Mouse (Mus musculus) limb, embryonic 11.5 days (tissue): ENCODE data around the gene Anxa2. TPM values are rescaled to one million over a fixed set of nuclear protein-coding genes. Genes with fewer than 3 reads are reported as not detected.

Source experiments
- ATAC-seq: fragments of 200-750 bp; cut with Nextera tagmentation; 2 replicates; pipeline ENCODE4 v1.8.0; 2017; ENCODE audit warnings: low read depth; ENCODE audit not compliant: insufficient number of reproducible peaks, low FRiP score, low TSS enrichment
- DNase-seq: peaks from one replicate; pipeline ENCODE4 v3.0.0-alpha.2; 2015; ENCODE audit warnings: low spot score
- H3K27ac ChIP-seq: fragments of 300-500 bp; sonication (generic); replicated peaks from 2 replicates; pipeline ENCODE4 v1.5.1; 2014; ENCODE audit warnings: low read depth, mild to moderate bottlenecking, low read length
- H3K27me3 ChIP-seq: fragments of 300-500 bp; sonication (generic); 2 replicates; pipeline ENCODE4 v1.6.1; 2014; ENCODE audit warnings: mild to moderate bottlenecking, low read length, mixed read lengths; ENCODE audit not compliant: control insufficient read depth, insufficient read depth
- H3K36me3 ChIP-seq: fragments of 300-500 bp; sonication (generic); 2 replicates; pipeline ENCODE4 v1.6.1; 2014; ENCODE audit warnings: mild to moderate bottlenecking, low read length, moderate library complexity, mixed read lengths; ENCODE audit not compliant: control insufficient read depth, insufficient read depth
- H3K4me1 ChIP-seq: fragments of 300-500 bp; sonication (generic); 2 replicates; pipeline ENCODE4 v1.6.1; 2014; ENCODE audit warnings: low read length, mixed read lengths; ENCODE audit not compliant: control insufficient read depth, insufficient read depth
- H3K4me2 ChIP-seq: fragments of 300-500 bp; sonication (generic); 2 replicates; pipeline ENCODE4 v1.6.1; 2014; ENCODE audit warnings: low read depth, mild to moderate bottlenecking, moderate library complexity; ENCODE audit not compliant: severe bottlenecking
- H3K4me3 ChIP-seq: fragments of 300-500 bp; sonication (generic); 2 replicates; pipeline ENCODE4 v1.5.1; 2014; ENCODE audit warnings: low read depth, low read length
- H3K9ac ChIP-seq: fragments of 300-500 bp; sonication (generic); 2 replicates; pipeline ENCODE4 v1.6.1; 2014; ENCODE audit warnings: mild to moderate bottlenecking, low read length
- H3K9me3 ChIP-seq: fragments of 300-500 bp; sonication (generic); 2 replicates; pipeline ENCODE4 v1.6.1; 2016; ENCODE audit warnings: low read length; ENCODE audit not compliant: control insufficient read depth
- WGBS: fragments of 180-500 bp; shearing (Covaris S2); extraction: QIAGEN DNeasy Blood & Tissue Kit; methylation state at CpG from one replicate; pipeline ENCODE4 v1.1.7; 2014; 5-methylcytosine and 5-hydroxymethylcytosine counted together
- polyA plus RNA-seq: library from polyadenylated mRNA; unstranded; fragments of >200 nt; fragmentation: Nextera tagmentation; extraction: Ambion mirVana; gene quantifications from 2 replicates; pipeline ENCODE4 v1.2.1, GENCODE M21; 2014

Gene Anxa2
- polyA plus RNA-seq, 1 experiment from 2014 or later: 153 TPM

DNA sequence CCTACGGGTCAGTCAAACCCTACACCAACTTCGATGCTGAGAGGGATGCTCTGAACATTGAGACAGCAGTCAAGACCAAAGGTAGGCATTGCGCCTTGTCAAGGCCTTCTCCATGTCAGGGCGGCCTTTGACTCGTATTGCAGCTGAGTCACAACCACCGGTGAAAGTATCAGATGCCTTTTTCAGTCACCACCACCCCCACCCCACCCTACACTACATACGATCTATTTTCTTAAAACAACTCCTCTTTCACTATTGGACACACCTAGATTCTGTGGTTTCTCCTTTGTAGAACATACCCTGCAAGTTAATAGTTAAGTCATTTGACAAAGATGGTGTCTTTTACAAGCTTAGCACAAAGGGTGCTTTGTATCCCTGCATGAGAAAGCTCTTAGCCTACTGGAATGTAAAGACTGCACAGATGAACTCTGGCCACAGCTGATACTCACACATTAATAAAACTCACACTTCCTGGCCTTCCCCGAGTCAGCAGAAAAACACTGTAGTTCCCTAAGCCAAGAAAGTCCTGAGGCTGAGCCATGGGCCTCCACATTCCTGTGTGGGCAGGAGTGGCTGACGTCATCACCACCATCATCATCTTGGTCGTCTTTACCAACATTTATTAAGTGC lies 14.0 kb downstream of the Anxa2 start:
- no peaks in the 10 kb centered on the region for H3K9me3 ChIP-seq
- ATAC-seq (peak; percentile 14; the same call in 1 of the 2 replicates), DNase-seq (no peak)
- no peaks in the 10 kb centered on the region for H3K27me3 ChIP-seq
- peaks cover 40% of the 10 kb centered on the region for H3K4me1 ChIP-seq
- no peak overlapping the region for H3K4me2 ChIP-seq
- H3K36me3 ChIP-seq: no peaks in the 10 kb centered on the region; the same call in 1 of the 2 replicates
- no peak overlapping the region for H3K9ac ChIP-seq
- no peak overlapping the region for H3K4me3 ChIP-seq
- H3K27ac ChIP-seq: no peak overlapping the region
- 76% methylated on average over 10 of the region's 10 CpGs for WGBS

DNA sequence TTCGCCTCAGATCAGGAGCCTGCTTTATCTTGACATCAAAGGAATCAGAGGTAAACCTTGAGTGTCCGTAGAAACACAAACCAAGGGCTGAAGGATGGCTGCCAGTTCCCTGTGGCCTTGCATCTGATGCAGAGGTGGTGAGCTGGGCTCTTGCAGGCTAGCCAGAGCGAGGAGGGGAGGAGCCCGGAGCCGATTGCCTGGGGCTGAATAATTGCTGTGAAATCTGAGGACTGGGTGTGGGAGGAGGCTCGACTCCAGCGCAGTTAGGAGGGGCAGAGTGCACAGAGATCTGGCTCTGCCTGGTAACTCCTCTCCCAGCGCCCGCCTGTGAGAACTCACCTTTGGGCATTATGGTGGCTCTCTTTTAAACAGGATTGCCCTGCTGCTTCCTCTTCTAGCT lies 15.6 kb downstream of the Anxa2 start:
- Histone ChIP-seq H3K27me3 (no peaks in the 10 kb centered on the region), H3K27ac (0 out of 2 replicates have a peak overlapping the region, but pooled peaks have one; percentile 30), H3K9ac (no peak overlapping the region), H3K4me3 (no peak overlapping the region), H3K4me2 (peak overlapping the region; percentile 24; the same call in 1 of the 2 replicates), H3K4me1 (peaks cover 40% of the 10 kb centered on the region), H3K36me3 (no peaks in the 10 kb centered on the region; the same call in 1 of the 2 replicates), H3K9me3 (no peaks in the 10 kb centered on the region)
- peak; percentile 63 for ATAC-seq
- DNase-seq: peak; percentile 89
- WGBS: 2% methylated on average over 9 of the region's 9 CpGs

DNA sequence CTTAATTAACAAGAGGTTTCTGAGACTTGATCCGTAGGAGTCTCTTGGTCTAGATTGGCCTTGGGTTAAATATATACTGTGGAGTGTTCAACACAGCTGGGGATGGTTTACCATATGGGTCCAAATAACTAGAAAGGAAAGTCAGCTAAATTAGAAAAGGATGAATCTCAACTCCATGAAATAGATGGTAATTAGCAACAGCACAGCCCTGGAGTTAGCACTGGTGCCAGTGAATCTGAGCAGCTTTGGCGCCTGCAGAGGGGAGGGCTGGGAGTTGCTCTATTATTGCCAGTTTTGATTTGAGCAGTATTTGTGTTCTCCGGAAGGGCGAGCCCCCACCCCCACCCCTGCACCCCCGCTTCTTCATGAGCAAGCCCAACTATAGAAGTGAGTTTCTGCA lies 16.9 kb downstream of the Anxa2 start:
- H3K4me2 ChIP-seq: peak overlapping the region; percentile 7; the same call in 1 of the 2 replicates
- no peaks in the 10 kb centered on the region; the same call in 1 of the 2 replicates for H3K36me3 ChIP-seq
- no peak for DNase-seq

DNA sequence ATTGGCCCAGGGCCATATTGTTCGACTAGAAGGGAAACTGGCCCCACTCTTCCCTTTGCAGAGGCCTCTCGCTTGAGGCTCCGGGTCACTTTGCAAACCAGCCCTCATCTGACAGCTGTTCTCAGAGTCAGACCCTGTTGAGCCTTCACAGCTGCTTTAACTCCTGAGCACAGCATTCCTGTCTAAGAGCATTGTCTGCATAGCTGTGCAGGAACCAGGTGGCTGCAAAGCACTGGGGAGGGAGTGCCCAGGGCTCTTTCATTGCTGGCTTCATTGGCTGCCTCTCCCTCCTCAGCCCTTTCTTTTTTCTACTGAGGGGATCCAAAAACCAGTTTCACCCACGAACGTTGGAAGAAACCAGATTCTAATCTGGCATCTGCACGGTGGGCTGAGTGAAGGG lies 17.5 kb downstream of the Anxa2 start:
- 9% methylated on average over 6 of the region's 6 CpGs for WGBS
- Histone ChIP-seq H3K9ac (no peak overlapping the region), H3K9me3 (no peaks in the 10 kb centered on the region), H3K4me3 (no peak overlapping the region), H3K36me3 (no peaks in the 10 kb centered on the region; the same call in 1 of the 2 replicates), H3K27me3 (no peaks in the 10 kb centered on the region), H3K27ac (peak overlapping the region; percentile 76), H3K4me1 (peaks cover 39% of the 10 kb centered on the region), H3K4me2 (peak overlapping the region; percentile 7; the same call in 1 of the 2 replicates)
- DNase-seq (peak; percentile 73), ATAC-seq (peak; percentile 79; the same call in 1 of the 2 replicates)

More for the DNA sequence above, 16.9 kb downstream of the Anxa2 start:
- no peak for ATAC-seq
- WGBS: 27% methylated on average over 5 of the region's 5 CpGs
- H3K9ac ChIP-seq: no peak overlapping the region
- no peak overlapping the region for H3K4me3 ChIP-seq
- H3K4me1 ChIP-seq: peaks cover 40% of the 10 kb centered on the region
- H3K27ac ChIP-seq: peak overlapping the region; percentile 76
- H3K9me3 ChIP-seq: no peaks in the 10 kb centered on the region
- no peaks in the 10 kb centered on the region for H3K27me3 ChIP-seq

DNA sequence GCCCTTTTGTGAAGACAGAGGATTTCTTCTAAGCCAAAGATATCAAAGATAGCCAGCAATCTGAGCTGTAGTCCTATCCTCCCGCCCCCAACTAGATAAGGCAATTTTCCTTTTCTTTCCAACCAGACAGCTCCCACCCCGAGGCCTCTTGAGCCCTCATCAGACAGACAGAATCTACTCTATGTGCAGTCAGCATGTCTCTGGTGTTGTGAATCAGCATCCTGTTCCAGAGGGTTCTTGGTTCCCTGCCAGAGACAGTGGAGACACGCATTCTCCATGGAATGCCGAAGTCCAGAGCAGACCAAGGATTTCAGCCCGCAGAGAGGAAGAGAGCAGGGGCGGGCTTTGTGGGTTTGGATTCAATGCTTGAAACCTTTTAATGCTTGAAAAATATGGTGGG lies 19.3 kb downstream of the Anxa2 start:
- Histone ChIP-seq H3K9me3 (no peaks in the 10 kb centered on the region), H3K27ac (no peak overlapping the region), H3K36me3 (no peaks in the 10 kb centered on the region; the same call in 1 of the 2 replicates), H3K4me2 (no peak overlapping the region), H3K4me3 (no peak overlapping the region), H3K4me1 (peaks cover 32% of the 10 kb centered on the region), H3K27me3 (no peaks in the 10 kb centered on the region), H3K9ac (no peak overlapping the region)
- ATAC-seq (no peak), DNase-seq (no peak)
- WGBS: 93% methylated on average over 6 of the region's 6 CpGs

DNA sequence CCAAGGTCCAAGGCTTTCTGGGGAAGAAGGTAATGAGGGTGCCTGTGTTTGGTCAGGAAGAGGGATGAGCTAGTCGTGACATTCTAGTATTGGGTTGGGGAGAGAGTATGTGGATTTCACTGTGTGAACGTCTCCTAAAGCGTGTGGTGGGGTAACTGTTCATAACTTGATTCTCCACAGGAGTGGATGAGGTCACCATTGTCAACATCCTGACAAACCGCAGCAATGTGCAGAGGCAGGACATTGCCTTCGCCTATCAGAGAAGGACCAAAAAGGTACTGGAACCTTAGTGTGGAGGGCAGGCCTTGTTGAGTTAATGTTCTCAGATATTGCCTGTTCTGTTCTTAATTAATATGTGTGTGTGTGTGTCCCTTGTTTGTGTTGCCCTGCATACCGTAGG lies 22.5 kb downstream of the Anxa2 start:
- no peaks in the 10 kb centered on the region for H3K27me3 ChIP-seq
- no peak overlapping the region for H3K4me3 ChIP-seq
- 84% methylated on average over 6 of the region's 6 CpGs for WGBS
- H3K9me3 ChIP-seq: no peaks in the 10 kb centered on the region
- no peaks in the 10 kb centered on the region; the same call in 1 of the 2 replicates for H3K36me3 ChIP-seq
- ATAC-seq (no peak), DNase-seq (no peak)
- peaks cover 7% of the 10 kb centered on the region for H3K4me1 ChIP-seq
- no peak overlapping the region for H3K9ac ChIP-seq
- H3K27ac ChIP-seq: no peak overlapping the region
- no peak overlapping the region for H3K4me2 ChIP-seq

DNA sequence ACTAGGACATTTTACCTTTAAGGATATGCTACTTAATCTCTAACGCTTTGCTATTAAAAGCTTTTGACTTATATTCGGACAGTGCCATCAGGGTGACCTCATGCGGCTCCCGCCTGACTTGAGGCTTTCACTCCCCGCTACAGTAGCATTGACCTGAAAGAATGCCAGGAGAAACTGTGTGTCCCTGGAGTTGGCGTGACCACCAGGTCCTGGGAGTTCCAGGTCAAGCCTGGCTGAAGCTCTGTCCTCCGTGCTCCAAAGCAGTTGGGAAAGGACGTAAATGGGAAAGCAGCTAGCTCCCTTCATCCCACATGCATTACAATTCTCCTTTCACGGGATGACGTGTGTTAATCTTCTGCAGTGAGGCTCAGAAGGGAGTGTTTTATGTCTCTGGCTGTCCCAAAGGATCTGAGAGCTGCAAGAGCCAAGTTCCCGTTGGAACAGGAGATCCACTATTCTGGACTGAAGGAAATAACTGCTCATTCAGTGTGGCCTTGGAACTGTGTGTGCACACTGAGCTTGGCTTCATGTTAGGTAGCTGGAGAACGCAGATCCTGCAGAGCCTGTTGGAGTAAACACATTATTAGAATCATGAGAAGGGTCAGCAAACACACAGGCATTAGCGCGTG lies 23.9 kb downstream of the Anxa2 start:
- DNase-seq (no peak), ATAC-seq (no peak)
- H3K4me2 ChIP-seq: no peak overlapping the region
- H3K9me3 ChIP-seq: no peaks in the 10 kb centered on the region
- WGBS: 74% methylated on average over 14 of the region's 14 CpGs
- H3K4me3 ChIP-seq: no peak overlapping the region
- no peaks in the 10 kb centered on the region; the same call in 1 of the 2 replicates for H3K36me3 ChIP-seq
- no peak overlapping the region for H3K9ac ChIP-seq
- H3K27ac ChIP-seq: no peak overlapping the region
- H3K27me3 ChIP-seq: no peaks in the 10 kb centered on the region
- H3K4me1 ChIP-seq: peaks cover 3% of the 10 kb centered on the region; the same call in 1 of the 2 replicates

DNA sequence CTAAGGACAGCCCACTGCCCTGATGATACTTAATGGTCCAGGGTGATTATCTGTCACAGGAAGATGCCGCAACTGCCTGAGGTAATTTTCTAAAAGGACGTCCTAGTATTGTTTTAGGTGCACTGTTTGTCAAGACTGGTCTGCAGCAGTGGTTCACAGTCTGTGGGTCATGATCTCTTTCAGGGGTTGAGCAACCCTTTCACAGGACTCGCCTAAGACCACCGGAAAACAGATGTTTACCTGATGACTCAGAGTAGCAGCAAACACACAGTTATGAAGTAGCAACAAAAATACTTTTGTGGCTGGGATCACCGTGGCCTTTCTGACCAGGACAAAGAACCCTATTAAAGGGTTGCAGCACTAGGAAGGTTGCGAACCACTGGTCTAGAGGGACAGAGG lies 24.4 kb downstream of the Anxa2 start:
- no peak overlapping the region for H3K27ac ChIP-seq
- H3K9me3 ChIP-seq: no peaks in the 10 kb centered on the region
- H3K4me3 ChIP-seq: no peak overlapping the region
- ATAC-seq (no peak), DNase-seq (no peak)
- no peak overlapping the region for H3K4me2 ChIP-seq
- peaks cover 3% of the 10 kb centered on the region; the same call in 1 of the 2 replicates for H3K4me1 ChIP-seq
- H3K27me3 ChIP-seq: no peaks in the 10 kb centered on the region
- H3K36me3 ChIP-seq: no peaks in the 10 kb centered on the region
- H3K9ac ChIP-seq: no peak overlapping the region
- 63% methylated on average over 6 of the region's 6 CpGs for WGBS
